Mouse (Mus musculus) CD4-positive naive resting alpha-beta T cell, adult 76 days (primary cell): ENCODE measurements around the gene Wnt4. TPM values are rescaled to one million over a fixed set of nuclear protein-coding genes. Genes with fewer than 3 reads are reported as not detected.

ENCODE experiments used
- total RNA-seq: library from RNA; stranded (reverse); gene quantifications from one replicate; pipeline ENCODE4 v1.2.4, GENCODE M21; 2023

Gene Wnt4
- total RNA-seq: not detected

DNA sequence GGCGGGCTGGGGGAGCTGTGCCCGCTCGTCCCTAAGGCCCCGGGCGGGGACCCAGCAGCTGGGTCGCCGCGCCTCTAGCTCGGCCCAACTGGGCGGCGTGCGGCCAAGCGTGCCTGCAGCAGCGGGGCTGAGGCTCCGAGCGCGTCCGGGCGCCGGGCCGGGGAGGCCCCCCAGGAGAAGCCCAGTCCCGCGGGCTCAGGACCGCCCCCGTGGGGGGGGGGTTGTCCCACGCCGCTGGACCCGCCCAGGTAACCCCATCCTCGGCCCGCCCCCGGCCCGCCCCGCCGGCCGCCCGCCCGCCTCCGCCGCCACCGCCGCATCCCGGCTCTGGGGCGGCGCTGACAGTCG is at the start of gene Wnt4:
Gene Wnt4 (plus strand): TSS at position 324 of the 348 bp plus-strand sequence.

Other genes with a start within 250 kb of the Wnt4 start
- 25.4 TPM for gene Zbtb40, start 228.7 kb upstream of the Wnt4 start, total RNA-seq
- gene Cdc42, start 80.2 kb downstream of the Wnt4 start, total RNA-seq: 381 TPM
- gene Cela3a, start 132.3 kb downstream of the Wnt4 start, total RNA-seq: not detected
- 0.64 TPM for gene Cela3b, start 153.1 kb downstream of the Wnt4 start, total RNA-seq
- gene 1700013G24Rik, start 175.8 kb downstream of the Wnt4 start, total RNA-seq: not detected
- gene Hspg2, start 191.3 kb downstream of the Wnt4 start, total RNA-seq: 0.38 TPM